Mouse (Mus musculus): ENCODE measurements at regions not wholly inside any gene's neighbourhood (a gene's known extent, or its start where the extent isn't known, plus 50 kb on each side); places are given as distances from the start of the nearest gene placed in this dataset.

- no peak for ATAC-seq (replicated peaks; ENCODE audit: low FRiP score, low TSS enrichment, poor library complexity, severe bottlenecking)
Measured at GRCm38 (mm10) chr1:119152776-119153175, 99.4 kb upstream of the Gli2 start.

- ATAC-seq (replicated peaks; ENCODE audit: low FRiP score, low TSS enrichment, poor library complexity, severe bottlenecking): no peak
Measured at GRCm38 (mm10) chr1:119147506-119147905, 94.1 kb upstream of the Gli2 start.

- no peak for ATAC-seq (replicated peaks; ENCODE audit: low FRiP score, low TSS enrichment, poor library complexity, severe bottlenecking)
Measured at GRCm38 (mm10) chr1:119143808-119144207, 90.4 kb upstream of the Gli2 start.

GRCm38 (mm10) chr1:119129039-119129438 lies 75.6 kb upstream of the Gli2 start:
- ATAC-seq (replicated peaks; ENCODE audit: low FRiP score, low TSS enrichment, poor library complexity, severe bottlenecking): no peak

GRCm38 (mm10) chr1:119125561-119125960 lies 72.1 kb upstream of the Gli2 start:
- ATAC-seq (replicated peaks; ENCODE audit: low FRiP score, low TSS enrichment, poor library complexity, severe bottlenecking): no peak

GRCm38 (mm10) chr1:119124798-119125197 lies 71.4 kb upstream of the Gli2 start:
- ATAC-seq (replicated peaks; ENCODE audit: low FRiP score, low TSS enrichment, poor library complexity, severe bottlenecking): no peak

- no peak for ATAC-seq (replicated peaks; ENCODE audit: low FRiP score, low TSS enrichment, poor library complexity, severe bottlenecking)
Measured at GRCm38 (mm10) chr1:119124063-119124462, 70.6 kb upstream of the Gli2 start.

- ATAC-seq (replicated peaks; ENCODE audit: low FRiP score, low TSS enrichment, poor library complexity, severe bottlenecking): no peak
Measured at GRCm38 (mm10) chr1:119123402-119123801, 70.0 kb upstream of the Gli2 start.

- no peak for ATAC-seq (replicated peaks; ENCODE audit: low FRiP score, low TSS enrichment, poor library complexity, severe bottlenecking)
Measured at GRCm38 (mm10) chr1:119122975-119123374, 69.6 kb upstream of the Gli2 start.

GRCm38 (mm10) chr1:119119863-119120569 lies 66.6 kb upstream of the Gli2 start:
- 0 out of 2 replicates have a peak, but pooled peaks have one; percentile 34 for ATAC-seq (replicated peaks; ENCODE audit: low FRiP score, low TSS enrichment, poor library complexity, severe bottlenecking)

- no peak for ATAC-seq (replicated peaks; ENCODE audit: low FRiP score, low TSS enrichment, poor library complexity, severe bottlenecking)
Measured at GRCm38 (mm10) chr1:119115106-119115674, 61.8 kb upstream of the Gli2 start.

GRCm38 (mm10) chr1:119108578-119108977 lies 55.2 kb upstream of the Gli2 start:
- no peak for ATAC-seq (replicated peaks; ENCODE audit: low FRiP score, low TSS enrichment, poor library complexity, severe bottlenecking)

GRCm38 (mm10) chr1:119106246-119106975 lies 53.0 kb upstream of the Gli2 start:
- no peak for ATAC-seq (replicated peaks; ENCODE audit: low FRiP score, low TSS enrichment, poor library complexity, severe bottlenecking)
